Mouse (Mus musculus) lung, adult 2 months (tissue): Measurements from ENCODE around the gene Onecut1.

Experiments used
- CTCF ChIP-seq: fragments of 200-500 bp; IDR thresholded peaks from 2 replicates; pipeline ENCODE4 v1.5.1; 2011; ENCODE audit warnings: mild to moderate bottlenecking, low read length, control low read depth; ENCODE audit not compliant: insufficient read depth
- POLR2A ChIP-seq: fragments of 200-500 bp; IDR thresholded peaks from 2 replicates; pipeline ENCODE4 v1.6.1; 2011; ENCODE audit warnings: low read depth, mild to moderate bottlenecking, control low read depth, low read length, borderline replicate concordance; ENCODE audit errors: extremely low read depth

DNA sequence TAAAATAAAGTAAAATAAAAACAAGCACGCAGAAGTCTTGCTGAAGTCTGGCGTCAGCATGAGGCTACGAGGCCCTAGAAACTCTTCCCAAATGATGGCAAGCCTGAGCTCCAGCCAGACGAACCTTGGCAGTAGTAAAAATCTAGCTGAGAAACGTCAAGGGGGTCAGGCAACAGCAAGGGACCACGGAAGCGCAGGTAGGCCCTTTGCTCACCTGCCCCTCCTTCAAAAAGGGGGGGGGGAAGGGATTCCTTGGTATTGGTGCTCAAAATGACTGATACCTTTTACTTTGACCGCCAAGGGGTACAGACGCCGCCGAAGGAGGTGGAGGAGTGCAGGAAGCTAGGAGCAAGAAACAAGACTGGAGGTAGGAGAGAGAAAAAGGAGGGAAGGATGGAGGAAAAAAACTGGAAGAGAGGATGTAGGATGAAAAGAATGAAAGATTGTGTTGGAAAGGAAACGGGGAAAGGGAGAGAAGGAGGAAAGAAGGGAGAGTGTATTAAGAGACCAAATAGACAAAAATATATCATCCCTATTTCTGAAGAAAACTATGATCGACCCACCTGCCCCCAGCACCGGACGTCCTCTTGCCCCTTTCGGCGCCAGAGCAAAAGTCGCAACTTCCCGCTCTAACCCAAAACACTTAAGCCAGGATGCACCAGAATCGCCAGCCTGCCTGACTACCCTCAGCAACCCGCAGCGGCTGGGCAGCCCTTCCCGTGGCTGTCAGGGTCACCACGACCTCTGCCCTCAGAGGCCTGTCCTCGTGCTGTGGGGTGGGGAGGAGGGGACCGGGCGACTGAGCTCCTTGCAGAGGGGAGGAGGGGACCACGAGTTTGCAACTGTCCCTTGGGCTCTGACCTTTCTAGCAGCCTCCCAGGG, 8.3 kb upstream of the Onecut1 start:
- TF ChIP-seq CTCF: no peak
- TF ChIP-seq POLR2A: no peak
